Mouse (Mus musculus): ENCODE data around the gene Tmed4. TPM values are rescaled to one million over a fixed set of nuclear protein-coding genes. Genes with fewer than 3 reads are reported as not detected.
A peak's percentile ranks its signal among the peaks of the same experiment; 100 is the strongest.

Tmed4 gene
- polyA plus RNA-seq, 1 experiment from 2014 or later, result 123 TPM

DNA sequence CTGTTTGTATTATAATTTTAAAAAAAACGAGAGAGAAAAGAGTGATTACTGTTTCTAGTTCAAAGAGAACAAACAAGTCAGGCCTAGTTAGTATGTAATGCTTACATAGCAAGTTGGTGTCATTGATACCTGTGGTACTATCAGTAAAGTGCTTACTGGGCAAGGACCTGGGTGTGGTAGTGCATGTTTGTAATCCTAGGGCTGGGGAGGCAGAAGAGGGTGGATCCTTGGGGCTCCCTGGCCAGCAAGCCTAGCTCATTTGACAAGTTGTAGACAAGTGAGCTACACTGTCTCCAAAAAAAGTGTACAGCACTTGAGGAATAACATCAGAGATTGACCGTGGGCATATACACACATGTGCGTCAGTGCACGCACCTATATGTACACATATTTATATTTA, 20.0 kb upstream of the Tmed4 start:
- 94% methylated on average over 4 of the region's 4 CpGs for whole genome bisulfite sequencing

GRCm38 (mm10) chr11:6293601-6294000, 18.9 kb upstream of the Tmed4 start:
- WGBS, result 92% methylated on average over 2 of the region's 2 CpGs
- H3K4me2 ChIP-seq, result no peak overlapping the region
- ATAC-seq (replicated peaks), result no peak

More for the DNA sequence above, 20.0 kb upstream of the Tmed4 start:
- Histone ChIP-seq H3K9ac (no peak overlapping the region), H3K36me3 (replicated peaks) (peaks cover 17% of the 10 kb centered on the region), H3K27ac (no peak overlapping the region), H3K27me3 (replicated peaks) (no peaks in the 10 kb centered on the region), H3K4me2 (no peak overlapping the region), H3K4me3 (no peak overlapping the region), H3K9me3 (no peaks in the 10 kb centered on the region), H3K4me1 (peaks cover 9% of the 10 kb centered on the region; the same call in 1 of the 2 replicates)
- no peak for ATAC-seq (replicated peaks)

GRCm38 (mm10) chr11:6292988-6293349, 18.3 kb upstream of the Tmed4 start:
- Histone ChIP-seq H3K27me3 (replicated peaks) (no peaks in the 10 kb centered on the region), H3K9ac (no peak overlapping the region), H3K4me2 (peak overlapping the region; percentile 81), H3K4me3 (peak overlapping the region; percentile 96), H3K4me1 (peaks cover 9% of the 10 kb centered on the region; the same call in 1 of the 2 replicates), H3K27ac (peak overlapping the region; percentile 96), H3K36me3 (replicated peaks) (peaks cover 7% of the 10 kb centered on the region), H3K9me3 (no peaks in the 10 kb centered on the region)
- 91% methylated on average over 4 of the region's 4 CpGs for WGBS
- no peak for ATAC-seq (replicated peaks)

More at GRCm38 (mm10) chr11:6293601-6294000, 18.9 kb upstream of the Tmed4 start:
- Histone ChIP-seq H3K9me3 (no peaks in the 10 kb centered on the region), H3K27ac (no peak overlapping the region), H3K36me3 (replicated peaks) (peaks cover 14% of the 10 kb centered on the region), H3K27me3 (replicated peaks) (no peaks in the 10 kb centered on the region), H3K4me1 (peaks cover 9% of the 10 kb centered on the region; the same call in 1 of the 2 replicates), H3K4me3 (no peak overlapping the region), H3K9ac (no peak overlapping the region)

DNA sequence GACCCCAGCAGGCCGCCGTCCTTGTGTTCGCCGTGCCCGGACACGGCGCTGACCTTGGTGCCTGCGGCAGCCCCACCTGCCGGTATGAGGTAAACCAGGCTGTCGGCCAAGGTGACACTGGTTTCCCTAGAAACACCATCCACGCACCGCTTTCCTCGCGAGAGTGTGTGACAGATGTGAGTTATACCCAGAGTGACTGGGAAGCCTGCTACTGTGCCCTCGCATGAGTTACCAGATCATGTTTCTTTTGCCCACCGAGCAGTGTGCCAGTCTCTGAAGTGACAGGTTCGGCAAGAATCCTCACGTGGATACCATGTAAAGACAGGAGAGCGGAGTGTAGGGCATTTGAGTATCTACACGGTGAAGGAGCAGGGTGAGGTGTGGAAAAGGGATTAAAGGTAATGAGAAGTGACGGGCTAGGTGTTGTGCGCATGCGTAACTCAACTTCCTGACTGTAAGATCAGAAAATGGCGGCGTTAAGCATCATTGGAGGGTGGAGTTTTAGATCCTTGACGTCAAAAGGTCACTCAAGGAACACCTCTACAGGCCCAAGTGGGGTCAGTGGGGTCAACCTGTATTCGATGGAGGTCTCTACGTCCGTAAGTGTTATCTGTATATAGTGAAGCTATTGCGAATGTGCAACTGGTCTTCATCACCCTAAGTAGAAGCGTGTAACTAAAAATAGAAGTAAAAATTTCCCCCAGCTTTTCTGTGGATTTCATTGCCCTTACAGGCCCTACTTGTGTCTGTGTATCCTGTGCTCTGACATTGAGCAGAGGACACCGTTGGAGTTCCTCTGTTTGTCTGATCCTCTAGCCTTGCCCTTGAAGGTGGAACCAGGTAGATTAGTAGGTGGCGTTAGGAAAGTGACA, 17.7 kb upstream of the Tmed4 start:
- peak; percentile 72 for ATAC-seq (replicated peaks)
- peak overlapping the region; percentile 81 for H3K4me2 ChIP-seq
- 0 out of 2 replicates have a peak, but pooled peaks cover 3% of the 10 kb centered on the region for H3K36me3 ChIP-seq (replicated peaks)
- no peaks in the 10 kb centered on the region for H3K27me3 ChIP-seq (replicated peaks)
- no peaks in the 10 kb centered on the region for H3K9me3 ChIP-seq
- WGBS, result 18% methylated on average over 33 of the region's 33 CpGs
- H3K27ac ChIP-seq, result peak overlapping the region; percentile 96
- peak overlapping the region; percentile 71 for H3K9ac ChIP-seq
- H3K4me1 ChIP-seq, result peaks cover 9% of the 10 kb centered on the region; the same call in 1 of the 2 replicates
- peak overlapping the region; percentile 96 for H3K4me3 ChIP-seq

DNA sequence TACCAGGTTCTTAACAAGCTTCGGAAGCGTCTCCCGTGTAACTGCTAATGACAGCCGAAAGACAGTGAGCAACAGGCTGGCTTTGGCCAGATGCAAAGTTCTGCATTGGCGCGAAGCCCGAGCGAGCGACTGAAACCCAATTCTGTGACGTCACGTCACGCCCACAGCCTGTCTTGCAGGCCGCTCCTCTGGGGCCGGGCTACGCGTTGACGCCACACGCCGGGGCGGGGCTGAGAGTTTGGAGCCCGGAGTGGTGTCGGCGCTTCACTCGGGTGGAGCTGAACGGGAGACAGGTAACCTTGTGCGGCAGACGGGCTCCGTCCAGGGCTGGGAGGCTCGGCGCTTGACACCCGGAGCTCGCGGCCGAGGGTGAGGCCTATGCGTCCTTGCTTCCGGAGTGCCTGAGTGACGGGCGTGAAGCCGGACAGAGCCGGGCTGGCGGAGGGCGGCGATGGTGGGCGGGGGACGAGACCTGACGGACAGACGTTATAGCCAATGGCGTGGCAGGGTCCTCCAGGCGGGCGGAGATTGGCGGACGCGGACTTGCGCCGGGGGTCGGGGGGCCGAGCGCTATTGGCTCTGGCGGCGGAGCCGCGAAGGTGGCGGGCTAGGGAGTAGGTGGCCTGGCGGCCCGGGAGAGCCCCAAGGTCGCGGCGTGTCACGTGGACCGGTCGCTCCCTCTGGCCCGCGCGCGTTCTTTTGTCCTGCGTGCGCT, 16.9 kb upstream of the Tmed4 start, which contains the start of gene Ogdh:
Gene Ogdh (plus strand): TSS at position 233 of the 715 bp plus-strand sequence.
- Histone ChIP-seq H3K9me3 (no peaks in the 10 kb centered on the region), H3K4me1 (peaks cover 9% of the 10 kb centered on the region; the same call in 1 of the 2 replicates), H3K9ac (peak within 1 kb of the TSS; percentile 71), H3K27me3 (replicated peaks) (no peaks in the 10 kb centered on the region), H3K27ac (peak within 1 kb of the TSS; percentile 96), H3K4me2 (peak within 1 kb of the TSS; percentile 81), H3K36me3 (replicated peaks) (no peaks in the 10 kb centered on the region), H3K4me3 (peak within 1 kb of the TSS; percentile 96)
- ATAC-seq (replicated peaks), result peak; percentile 98
- WGBS, result under 1% methylated on average over 74 of the region's 77 CpGs

DNA sequence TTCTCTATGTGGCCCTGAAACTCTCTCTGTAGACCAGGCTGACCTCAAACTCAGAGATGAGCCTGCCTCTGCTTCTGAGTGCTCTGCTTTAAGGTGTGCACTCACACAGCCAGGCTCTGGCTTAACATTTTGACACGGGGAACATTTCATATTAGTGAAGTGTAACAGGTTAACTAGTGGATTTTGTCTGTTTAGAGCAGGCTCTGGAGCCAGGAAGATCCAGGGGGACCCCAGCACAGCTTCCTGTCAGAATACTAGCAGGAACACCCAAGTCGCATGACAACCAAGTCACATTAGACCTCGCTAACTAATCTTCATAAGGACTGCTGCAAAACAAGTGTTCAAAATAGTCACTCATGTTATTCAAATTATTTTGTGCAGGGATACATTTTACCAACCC, 16.2 kb upstream of the Tmed4 start:
- H3K27me3 ChIP-seq (replicated peaks), result no peaks in the 10 kb centered on the region
- H3K36me3 ChIP-seq (replicated peaks), result no peaks in the 10 kb centered on the region
- peak overlapping the region; percentile 96 for H3K27ac ChIP-seq
- H3K4me3 ChIP-seq, result peak overlapping the region; percentile 96
- WGBS, result 20% methylated on average over 3 of the region's 3 CpGs
- H3K4me2 ChIP-seq, result peak overlapping the region; percentile 81
- ATAC-seq (replicated peaks), result no peak
- H3K9ac ChIP-seq, result peak overlapping the region; percentile 71
- no peaks in the 10 kb centered on the region for H3K9me3 ChIP-seq
- peaks cover 9% of the 10 kb centered on the region; the same call in 1 of the 2 replicates for H3K4me1 ChIP-seq

- no peak for ATAC-seq (replicated peaks)
Observed at GRCm38 (mm10) chr11:6290138-6290537, 15.5 kb upstream of the Tmed4 start.

DNA sequence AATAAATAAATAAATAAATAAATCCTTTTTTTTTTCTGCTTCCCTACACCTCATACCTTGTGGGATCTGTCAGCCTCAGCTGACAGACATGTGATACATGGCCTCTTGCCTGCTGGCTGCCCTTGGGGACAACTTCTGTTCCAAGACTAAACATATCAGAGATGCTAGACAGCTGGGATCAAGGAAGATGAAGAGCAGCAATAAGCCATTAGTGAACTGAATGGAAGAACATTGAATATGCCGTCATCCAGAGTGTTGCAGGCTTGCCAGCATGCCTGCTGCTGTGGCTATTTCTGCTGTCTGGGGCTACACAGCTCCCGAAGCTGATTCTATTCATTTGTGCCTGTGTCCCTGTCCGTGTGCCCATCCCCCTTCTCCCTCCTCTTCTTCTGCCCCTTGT, 8.3 kb upstream of the Tmed4 start:
- no peak overlapping the region for H3K4me3 ChIP-seq
- H3K9ac ChIP-seq, result no peak overlapping the region
- H3K4me1 ChIP-seq, result no peaks in the 10 kb centered on the region
- WGBS, result 73% methylated on average over 3 of the region's 3 CpGs
- H3K27ac ChIP-seq, result no peak overlapping the region
- ATAC-seq (replicated peaks), result no peak
- H3K36me3 ChIP-seq (replicated peaks), result no peaks in the 10 kb centered on the region
- H3K4me2 ChIP-seq, result no peak overlapping the region
- no peaks in the 10 kb centered on the region for H3K9me3 ChIP-seq
- H3K27me3 ChIP-seq (replicated peaks), result no peaks in the 10 kb centered on the region

More at GRCm38 (mm10) chr11:6290138-6290537, 15.5 kb upstream of the Tmed4 start:
- Histone ChIP-seq H3K27me3 (replicated peaks) (no peaks in the 10 kb centered on the region), H3K4me2 (no peak overlapping the region), H3K4me1 (peaks cover 9% of the 10 kb centered on the region; the same call in 1 of the 2 replicates), H3K4me3 (no peak overlapping the region), H3K36me3 (replicated peaks) (no peaks in the 10 kb centered on the region), H3K9me3 (no peaks in the 10 kb centered on the region), H3K27ac (no peak overlapping the region), H3K9ac (no peak overlapping the region)
- 97% methylated on average over 3 of the region's 3 CpGs for WGBS

GRCm38 (mm10) chr11:6276466-6276865, 1.8 kb upstream of the Tmed4 start:
- H3K9me3 ChIP-seq, result no peaks in the 10 kb centered on the region
- no peak for ATAC-seq (replicated peaks)
- H3K4me2 ChIP-seq, result no peak overlapping the region
- H3K27me3 ChIP-seq (replicated peaks), result no peaks in the 10 kb centered on the region
- H3K9ac ChIP-seq, result no peak overlapping the region
- H3K4me3 ChIP-seq, result no peak overlapping the region
- no peak overlapping the region for H3K27ac ChIP-seq
- WGBS, result 87% methylated on average over 3 of the region's 3 CpGs
- peaks cover 30% of the 10 kb centered on the region for H3K4me1 ChIP-seq
- H3K36me3 ChIP-seq (replicated peaks), result peaks cover 7% of the 10 kb centered on the region; the same call in 1 of the 2 replicates

- peak overlapping the region; percentile 88 for H3K4me2 ChIP-seq
- peaks cover 19% of the 10 kb centered on the region; the same call in 1 of the 2 replicates for H3K36me3 ChIP-seq (replicated peaks)
- no peaks in the 10 kb centered on the region for H3K9me3 ChIP-seq
- peak overlapping the region; percentile 43 for H3K9ac ChIP-seq
- H3K4me1 ChIP-seq, result peaks cover 30% of the 10 kb centered on the region
- ATAC-seq (replicated peaks), result no peak
- WGBS, result 25% methylated on average over 7 of the region's 7 CpGs
- no peaks in the 10 kb centered on the region for H3K27me3 ChIP-seq (replicated peaks)
- peak overlapping the region; percentile 97 for H3K4me3 ChIP-seq
- H3K27ac ChIP-seq, result peak overlapping the region; percentile 87
Observed at GRCm38 (mm10) chr11:6275094-6275484, 419 bp upstream of the Tmed4 start.

DNA sequence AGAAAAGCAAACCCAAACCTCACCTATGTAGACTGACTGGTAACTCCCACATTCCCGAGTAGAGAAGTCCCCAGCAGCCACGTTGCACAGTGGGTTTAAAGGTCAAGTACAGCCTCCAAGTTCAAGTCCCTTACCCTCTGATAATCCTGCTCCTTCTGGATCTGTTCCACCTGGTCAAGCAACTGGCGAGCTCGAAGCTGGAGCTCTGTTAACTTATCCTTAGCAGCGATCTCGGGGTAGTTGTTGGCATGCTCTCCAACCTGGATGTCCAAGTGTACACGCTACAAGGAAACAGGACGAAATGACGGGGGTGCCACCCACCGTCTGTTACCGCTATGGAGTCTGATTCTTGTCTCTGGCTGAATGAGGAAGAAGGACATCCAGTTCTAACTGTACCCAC, 1.1 kb downstream of the Tmed4 start:
- peak overlapping the region; percentile 96 for H3K9ac ChIP-seq
- peak overlapping the region; percentile 88 for H3K4me2 ChIP-seq
- H3K36me3 ChIP-seq (replicated peaks), result peaks cover 26% of the 10 kb centered on the region
- 0 out of 2 replicates have a peak overlapping the region, but pooled peaks have one; percentile 87 for H3K27ac ChIP-seq
- no peaks in the 10 kb centered on the region for H3K9me3 ChIP-seq
- 62% methylated on average over 11 of the region's 11 CpGs for WGBS
- peaks cover 30% of the 10 kb centered on the region for H3K4me1 ChIP-seq
- H3K4me3 ChIP-seq, result peak overlapping the region; percentile 97
- no peaks in the 10 kb centered on the region for H3K27me3 ChIP-seq (replicated peaks)
- no peak for ATAC-seq (replicated peaks)
